Mouse (Mus musculus) activated CD4-positive, CD25-positive, alpha-beta regulatory T cell, adult 4 months (primary cell): ENCODE measurements around the gene Zg16. TPM values are rescaled to one million over a fixed set of nuclear protein-coding genes. Genes with fewer than 3 reads are reported as not detected.
"Not testable (repeated sequence)": the region's sequence is repeated elsewhere in the genome, so short reads cannot be mapped to it uniquely, and the experiment has no call there.

Experiments
- ATAC-seq: one replicate; pipeline ENCODE4 v1.8.0; 2017
- polyA plus RNA-seq, 2 experiments: library from polyadenylated mRNA; unstranded; fragments of 100-300 nt; shearing (Covaris generic); gene quantifications; one replicate each; pipeline ENCODE4 v1.2.1; 2017

The Zg16 gene
- polyA plus RNA-seq: not detected

DNA sequence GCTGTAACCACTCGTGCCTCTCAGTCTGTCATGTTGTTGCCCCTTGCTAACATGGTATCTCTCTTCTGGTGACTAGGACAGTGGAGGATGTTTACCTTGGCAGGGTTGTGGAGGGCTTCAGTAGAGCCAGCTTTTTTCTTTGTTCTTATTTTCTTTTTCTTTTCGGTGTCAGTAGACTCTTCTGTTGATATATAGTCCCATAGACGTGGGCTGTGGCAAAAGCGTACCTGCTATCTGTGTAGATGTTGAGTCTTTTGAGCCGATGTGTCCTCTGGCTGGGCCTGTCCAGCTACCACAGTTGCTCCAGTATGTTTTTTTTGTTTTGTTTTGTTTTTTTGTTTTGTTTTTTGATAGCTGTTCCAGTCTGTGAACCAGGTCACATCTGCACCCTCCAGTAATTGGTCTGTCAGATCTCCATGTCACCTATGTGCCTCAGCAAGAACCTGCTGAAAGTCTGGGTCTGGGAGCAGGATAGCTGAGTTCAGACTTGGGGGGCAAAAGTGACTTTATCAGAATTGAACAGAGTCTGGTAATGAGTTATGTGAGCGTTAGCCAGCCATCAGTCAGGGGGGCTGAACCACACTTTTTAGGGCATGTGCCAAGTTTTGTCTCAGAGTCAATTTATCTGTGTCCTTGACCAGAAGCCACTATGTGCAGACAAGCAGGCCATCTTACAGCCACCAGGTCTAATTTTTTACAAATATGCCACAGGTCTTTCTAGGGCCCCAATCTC lies at the start of gene Zg16:
Gene Zg16, minus strand, starts transcription at position 51 of the 733 bp plus-strand sequence.
- ATAC-seq: not testable (repeated sequence)

DNA sequence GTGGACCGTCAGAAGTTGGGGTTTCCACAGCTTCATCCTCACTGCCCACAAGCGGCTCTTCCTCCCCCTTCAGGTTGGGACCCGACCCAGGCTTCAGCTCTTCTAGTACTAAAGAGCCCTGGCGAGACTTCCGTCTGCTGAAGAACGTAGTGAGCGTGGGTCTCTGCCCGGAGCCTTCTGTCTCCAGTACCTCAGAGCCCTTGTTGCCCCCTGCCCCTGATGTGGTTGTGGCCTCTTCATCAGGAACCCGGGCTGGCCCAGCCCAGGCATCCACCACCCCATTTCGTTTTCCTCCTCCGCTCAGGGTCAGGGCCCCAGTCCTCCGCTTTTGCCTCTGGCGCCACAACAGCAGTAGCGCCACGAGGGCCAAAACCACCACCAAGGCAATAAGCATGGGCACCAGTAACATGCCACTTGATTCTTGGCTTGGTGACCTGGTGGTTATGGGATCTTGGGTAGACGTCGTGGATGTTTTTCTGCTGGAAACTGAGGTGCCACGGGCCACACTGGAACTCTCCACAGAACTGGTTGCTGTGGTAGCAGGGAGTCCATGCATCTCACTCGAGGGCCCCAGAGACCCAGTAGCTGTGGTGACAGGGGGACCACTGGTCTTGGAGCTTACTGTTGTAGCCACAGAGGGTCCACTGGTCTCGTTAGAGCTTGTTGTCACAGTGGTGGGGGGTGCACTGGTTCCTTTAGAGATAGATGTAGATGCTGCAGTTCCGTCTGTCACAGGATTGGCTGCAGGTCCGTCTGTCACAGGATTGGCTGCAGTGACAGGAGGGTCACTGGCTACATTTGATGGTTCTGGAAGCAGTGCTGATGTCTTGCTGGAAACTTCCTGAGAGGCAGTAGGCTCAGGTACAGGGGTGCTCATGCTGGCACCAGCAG lies 49.3 kb upstream of the Zg16 start:
- no peak for ATAC-seq

DNA sequence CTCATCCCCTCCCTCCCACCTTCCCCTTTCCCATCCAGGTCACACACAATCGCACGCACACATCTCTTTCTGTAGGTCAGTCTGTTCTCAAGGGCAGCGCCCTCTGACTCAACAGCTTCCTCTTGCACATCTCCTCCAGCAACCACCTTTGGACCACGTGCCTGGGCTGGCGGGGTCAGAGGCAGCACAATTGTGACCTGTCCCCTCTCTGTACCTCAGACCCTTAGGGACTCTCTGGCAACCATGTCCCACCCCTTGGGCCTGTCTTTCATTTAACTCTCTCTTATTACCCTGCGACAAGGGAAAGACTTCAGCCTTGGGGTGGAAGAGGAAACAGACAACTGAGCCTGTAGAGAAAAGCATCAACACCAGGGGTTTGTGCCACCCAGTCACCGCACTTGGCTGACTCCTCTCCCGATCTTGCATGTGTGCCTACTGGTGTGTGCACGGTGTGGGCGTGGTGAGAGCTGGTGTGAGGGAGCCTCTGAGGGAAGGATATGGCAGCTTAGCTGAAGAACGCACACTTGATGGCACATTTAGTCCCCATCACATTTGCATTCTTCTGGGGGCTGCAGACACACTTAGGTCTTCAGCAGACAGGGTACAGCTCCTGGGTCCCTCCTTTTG lies 47.8 kb upstream of the Zg16 start:
- peak; percentile 13 for ATAC-seq

DNA sequence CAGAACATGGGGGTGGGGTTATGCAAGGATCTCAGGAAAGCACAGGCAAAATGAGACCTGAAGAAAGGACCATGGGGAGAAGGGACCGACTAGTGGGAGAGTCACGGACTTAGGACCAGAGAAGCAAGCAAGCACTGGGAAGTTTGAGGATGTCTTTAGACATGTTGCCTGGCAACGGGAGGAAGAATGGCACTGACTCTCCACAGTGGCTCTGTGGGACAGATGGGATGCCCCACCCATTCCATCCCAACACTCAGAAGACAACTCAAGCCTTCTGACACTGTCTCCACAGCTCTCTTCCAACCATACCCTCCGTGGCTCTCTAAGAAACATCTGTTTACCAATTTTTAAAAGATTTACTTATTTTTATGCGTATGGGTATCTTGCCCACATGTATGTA lies 46.0 kb upstream of the Zg16 start:
- ATAC-seq: no peak

DNA sequence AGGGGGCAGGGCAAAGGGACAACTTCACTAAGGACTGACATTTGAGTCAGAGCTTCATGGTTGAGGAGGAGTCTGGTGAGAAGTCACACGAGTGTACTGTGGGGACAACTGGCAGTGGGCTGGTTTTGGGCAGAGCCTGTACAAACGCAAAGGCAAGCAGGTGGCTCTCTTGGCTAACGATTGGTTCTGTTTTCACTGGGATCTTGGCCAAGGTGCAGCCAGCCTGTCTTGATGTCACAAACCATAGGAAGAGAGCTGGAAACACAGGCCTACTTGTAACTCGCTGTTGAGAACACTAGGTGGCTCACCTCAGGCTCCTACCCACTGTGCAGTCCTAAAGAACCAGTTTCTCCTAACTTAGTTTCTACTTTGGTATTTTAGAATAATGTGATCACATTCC lies 42.5 kb upstream of the Zg16 start:
- ATAC-seq: peak; percentile 58

DNA sequence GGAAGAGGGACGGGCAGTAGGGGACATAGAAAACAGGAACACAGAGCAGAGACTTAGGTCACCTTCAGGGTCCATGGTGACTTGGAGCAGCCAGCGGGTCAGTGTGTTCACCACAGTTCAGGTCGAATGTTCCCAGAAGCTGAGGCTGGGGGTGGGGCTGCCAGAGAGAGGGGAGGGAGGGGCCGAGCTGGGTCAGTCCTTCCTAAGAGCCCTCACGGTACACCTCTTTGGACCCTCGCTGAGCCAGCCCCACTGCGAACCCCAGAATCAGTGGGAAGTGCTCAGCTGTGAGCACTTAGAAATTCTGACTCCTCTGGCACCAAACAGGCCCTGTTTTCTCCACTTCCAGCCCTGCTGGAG lies 34.8 kb upstream of the Zg16 start, which contains the start of gene Qprt:
Gene Qprt, minus strand, starts transcription at position 316 of the 360 bp plus-strand sequence.
- ATAC-seq: no peak

DNA sequence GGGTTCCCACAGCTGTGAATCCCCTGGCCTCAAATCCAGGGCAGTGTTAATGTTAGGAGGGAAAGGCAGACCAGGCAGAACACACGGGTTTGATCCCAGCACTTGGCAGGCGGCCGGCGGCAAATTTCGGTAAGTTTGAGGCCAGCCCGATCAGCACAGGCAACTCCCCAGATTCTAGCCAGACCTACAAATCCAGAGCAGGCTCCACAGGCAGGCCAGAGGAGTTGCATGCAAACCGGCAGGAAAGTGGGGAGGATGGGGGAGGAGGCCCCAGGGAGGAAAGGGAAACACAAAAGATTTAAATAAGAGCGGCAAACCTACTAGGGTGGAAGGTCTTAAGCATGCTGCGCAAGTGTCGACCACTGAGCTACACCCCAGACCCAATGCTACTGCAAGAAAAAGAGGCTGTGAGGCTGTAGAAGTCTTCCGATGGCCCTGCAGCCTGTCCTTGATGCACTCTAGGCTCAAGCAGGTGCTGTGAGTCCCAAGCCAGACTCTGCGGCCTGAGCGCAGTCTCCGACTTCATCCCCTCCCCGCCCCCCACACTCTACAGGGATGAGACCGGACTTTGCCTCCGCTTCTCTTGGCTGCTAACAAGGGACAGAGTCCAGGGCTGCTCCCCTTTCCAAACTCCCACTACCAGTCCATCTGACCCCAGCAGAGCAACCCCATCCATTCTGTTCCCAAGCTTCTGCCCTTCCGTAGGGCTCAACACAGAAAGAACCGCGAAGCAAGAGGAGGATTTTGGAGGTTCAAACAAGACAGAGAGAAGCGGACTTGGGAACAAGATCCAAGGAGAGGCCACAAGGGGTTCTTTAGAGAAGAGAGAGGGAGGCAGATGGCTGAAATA lies 34.2 kb upstream of the Zg16 start:
- ATAC-seq: no peak

DNA sequence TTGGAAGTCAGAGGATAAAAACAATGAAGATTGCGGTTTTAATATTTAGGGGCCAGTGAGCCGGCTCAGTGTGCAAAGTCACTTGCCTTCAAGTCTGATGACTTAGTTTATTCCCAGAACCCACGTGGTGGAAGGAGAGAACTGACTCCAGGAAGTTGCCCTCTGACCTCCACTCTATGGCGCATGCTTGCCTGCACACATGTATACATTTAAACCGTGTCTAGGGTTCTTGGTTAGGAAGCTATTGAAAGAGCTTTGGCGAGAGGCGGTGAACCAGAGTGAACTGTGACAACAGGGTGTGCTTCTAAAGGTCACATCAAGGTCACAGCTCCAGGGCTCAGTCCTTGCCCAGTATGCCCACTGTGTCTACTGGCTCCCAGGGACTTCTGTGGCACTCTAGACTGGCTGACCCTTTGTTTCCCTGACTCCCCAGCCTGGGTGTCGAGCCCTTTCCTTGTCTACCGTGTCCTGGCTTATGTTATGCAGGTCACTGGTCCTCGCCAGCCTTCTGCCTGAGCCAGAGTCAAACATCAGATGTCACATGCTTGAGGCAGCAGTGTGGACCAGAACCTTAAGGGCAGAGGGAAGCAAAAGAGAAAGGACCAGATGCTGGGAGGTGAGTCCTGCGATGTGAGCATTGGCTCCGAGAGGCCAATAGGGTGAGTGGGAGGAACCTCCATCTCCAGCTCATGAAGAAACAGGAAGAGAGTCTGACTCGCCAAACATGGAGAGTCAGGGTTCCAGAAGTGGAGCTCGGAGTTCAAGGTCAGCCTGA lies 31.7 kb upstream of the Zg16 start:
- no peak for ATAC-seq

DNA sequence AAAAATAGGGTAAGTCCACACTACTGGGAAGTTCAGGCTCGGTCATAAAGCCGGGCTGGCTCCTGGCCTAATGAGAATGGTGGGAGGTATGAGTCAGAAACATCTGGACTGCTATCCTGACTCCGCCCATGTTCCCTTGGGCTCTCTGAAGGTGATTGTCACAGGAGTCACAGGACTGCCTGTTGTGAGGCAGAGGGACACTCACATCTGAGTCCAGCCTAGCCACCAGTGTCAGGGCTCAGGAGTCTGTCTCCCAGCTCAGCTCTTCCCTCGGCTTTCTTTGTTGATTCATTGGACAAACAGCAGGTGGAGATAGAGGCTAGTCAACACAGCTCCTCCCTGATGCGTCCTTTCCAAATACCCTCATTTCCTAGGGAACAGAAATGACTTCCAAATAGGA lies 30.8 kb upstream of the Zg16 start:
- no peak for ATAC-seq

DNA sequence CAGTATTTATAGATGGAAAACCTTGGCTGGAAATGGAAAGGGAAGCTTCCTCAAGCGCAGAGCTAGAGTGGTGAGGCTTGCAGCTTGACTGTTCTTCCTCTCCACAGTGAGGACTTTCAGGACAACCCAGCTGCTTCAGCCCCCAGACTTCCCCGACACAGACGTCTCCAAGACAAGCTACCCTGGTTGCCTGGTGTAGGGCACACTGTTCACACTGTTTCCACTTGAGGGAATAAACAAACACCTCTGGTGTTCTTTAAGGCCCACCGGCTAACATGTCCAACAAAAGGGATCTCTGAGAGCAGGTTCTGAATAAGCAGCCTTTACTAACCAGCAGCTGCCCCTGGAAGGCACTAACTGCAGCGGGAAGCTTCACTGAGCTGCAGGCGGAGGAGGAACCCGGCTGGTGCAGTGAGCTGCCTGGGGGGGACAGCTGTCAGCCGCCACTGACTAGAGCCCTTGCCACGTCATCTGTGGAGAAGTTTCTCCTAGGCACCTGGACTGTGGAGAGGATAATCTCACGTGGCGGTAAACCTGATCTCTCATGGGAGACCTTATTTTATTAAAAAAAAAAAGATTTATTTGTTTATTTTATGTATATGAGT lies 29.3 kb upstream of the Zg16 start:
- ATAC-seq: no peak

DNA sequence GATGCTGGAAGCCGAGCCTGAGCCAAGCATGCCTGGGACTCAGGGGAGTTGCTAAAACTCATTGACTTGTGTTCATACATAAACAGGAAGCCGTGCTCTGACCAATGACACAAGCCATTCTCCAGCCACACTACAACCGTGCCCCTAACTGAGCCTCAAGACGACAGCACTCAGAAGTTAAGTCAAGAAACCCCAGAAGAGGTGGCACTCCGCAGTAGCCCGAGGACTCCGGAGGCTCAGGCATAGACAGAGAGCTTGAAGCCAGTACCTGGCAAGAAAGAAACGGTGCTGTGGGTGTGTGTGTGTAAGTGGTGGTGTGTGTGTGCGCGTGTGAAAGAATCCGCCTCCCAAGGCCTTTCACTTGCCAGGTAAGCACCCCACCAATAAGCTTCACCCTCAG lies 27.8 kb upstream of the Zg16 start:
- ATAC-seq: no peak

DNA sequence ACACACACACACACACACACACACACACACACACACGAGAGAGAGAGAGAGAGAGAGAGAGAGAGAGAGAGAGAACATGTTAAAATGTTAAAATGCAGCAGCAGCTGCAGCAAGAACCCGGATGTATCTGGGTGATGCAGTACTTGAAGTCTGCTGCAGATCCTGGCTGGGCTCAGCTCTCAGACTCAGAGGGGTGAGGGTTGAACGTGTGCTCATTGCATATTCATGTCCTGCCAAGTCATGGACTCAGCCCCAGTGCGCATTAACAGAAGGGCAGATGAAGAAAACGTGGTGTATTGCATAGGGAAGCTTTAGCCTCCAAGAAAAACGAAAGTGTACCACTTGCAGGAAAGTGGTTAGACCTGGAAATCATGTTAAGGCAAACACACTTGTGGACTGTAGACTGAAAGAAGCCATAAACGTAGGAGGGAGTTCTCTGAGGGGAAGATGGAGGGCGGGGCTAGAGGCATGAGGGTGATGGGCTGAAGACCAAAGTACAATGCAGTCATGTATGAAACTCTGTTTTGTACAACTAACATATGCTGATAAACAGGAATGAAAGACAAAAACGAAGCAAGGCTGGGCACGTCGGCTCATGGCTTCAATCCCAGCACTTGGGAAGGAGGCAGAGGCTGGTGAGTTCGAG lies 26.6 kb upstream of the Zg16 start:
- ATAC-seq: peak; percentile 49

DNA sequence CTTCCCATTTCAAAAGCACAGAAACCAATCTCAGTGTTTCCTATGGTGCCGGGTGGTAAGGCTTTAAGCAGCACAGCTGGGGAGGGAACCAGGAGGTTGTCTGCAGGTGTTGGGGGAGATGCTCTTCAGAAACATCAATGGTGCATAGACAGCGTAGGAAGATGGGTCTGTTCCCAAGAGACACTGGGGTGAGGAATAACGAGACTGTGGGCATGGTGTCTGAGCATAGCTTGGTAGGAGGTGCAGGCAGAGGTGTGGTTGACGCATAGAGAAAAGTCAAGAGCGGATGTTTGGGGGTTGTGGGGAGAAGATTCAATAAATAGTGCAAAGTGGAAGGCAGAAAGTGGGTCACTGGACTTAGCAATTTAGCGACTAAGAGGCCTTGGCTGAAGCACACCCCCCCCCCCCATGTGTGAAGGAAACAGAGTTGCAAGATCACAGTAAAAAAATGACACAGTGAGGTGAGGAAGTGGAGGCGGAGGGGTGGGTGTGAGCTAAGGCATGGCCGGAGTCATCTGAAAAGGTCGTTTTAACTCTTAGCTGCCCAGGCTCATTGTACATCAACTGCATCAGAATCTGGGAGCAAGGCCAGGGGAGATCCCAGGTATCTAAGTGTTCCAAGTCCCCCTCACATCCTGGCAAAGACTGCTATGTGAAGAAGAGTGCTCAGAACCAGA lies 25.9 kb upstream of the Zg16 start:
- ATAC-seq: peak; percentile 71

DNA sequence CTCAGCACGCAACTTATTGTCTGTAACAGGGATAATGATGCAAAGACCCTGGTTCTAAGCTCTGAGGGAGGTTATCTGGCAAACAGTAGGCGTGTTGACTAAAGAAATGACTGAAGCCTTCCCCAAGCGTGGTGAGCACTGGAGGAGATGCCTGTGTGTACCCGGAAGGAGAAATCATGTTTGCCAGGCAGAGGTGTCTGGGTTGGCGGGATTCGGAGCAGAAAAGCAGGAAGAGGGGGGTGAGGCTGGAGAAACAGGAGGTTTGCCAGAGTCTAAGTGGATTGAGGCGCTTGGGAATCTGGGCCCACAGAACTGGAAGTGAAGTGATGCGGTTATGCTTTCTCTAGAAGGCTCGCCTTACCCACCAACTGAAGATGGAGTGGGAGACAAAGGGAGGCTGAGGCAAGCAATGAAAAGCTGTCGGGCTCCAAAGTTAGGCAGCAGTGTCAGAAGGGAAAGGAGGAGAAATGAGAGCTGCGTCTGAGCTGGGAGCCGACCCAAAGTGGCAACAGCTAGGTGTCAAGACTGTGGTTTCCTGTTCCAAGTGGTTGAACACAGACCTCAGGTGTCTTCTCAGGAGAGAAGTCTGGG lies 25.2 kb upstream of the Zg16 start:
- ATAC-seq: peak; percentile 23

DNA sequence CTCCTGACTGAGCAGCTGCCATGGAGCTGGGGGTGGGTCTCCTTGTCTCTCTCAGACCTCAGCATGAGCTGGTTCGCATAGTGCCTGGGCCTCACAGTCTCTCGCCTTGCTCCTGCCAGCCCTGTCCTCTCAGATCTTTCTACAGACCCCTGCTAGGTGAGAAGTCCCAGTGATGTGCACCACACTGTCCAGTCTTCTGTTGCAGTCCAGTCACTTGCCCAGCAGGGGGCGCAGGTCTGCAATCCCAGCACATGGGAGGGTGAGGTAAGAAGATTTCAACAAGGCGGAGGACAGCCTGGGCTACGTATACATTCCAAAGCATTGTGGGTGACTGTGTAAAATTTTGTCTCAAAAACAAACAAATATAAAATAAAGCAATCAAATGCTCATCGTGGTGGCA lies 24.3 kb upstream of the Zg16 start:
- ATAC-seq: no peak

DNA sequence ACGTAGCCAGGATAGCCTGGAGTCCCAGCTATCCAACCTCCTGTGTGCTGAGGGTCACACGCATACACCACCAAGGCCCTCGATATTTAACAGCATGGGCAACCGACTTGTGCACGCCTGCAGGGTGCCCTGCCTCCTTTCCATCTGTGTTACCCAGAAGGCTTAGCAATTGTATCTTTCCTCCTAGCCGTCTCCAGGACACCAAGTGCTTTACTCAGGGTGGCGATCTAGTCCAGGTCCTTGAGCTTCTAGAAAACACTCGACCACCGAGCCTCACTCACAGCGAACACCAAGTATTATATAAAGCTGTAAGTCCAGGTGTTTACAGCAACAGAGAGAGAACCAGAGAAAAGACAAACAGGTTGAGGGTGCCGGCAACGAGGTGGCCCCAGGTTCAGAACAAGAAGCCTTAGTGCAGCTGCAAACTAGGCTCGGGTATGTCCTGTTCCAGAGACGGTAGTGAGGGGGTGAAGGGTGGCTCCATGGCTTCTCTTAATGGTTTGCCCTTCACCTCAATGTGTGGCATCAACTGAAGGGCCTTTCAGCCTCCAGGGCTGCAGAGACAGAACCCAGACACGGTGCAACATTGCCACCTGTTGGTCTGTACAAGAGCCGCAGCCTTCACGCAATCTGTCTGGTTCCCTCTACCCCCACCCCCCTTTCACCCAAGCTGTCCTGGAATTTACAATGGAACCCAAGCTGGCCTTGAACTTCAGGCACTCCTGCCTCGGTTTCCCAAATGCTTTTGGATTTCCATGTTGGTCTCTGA lies 23.3 kb upstream of the Zg16 start:
- ATAC-seq: peak; percentile 23

DNA sequence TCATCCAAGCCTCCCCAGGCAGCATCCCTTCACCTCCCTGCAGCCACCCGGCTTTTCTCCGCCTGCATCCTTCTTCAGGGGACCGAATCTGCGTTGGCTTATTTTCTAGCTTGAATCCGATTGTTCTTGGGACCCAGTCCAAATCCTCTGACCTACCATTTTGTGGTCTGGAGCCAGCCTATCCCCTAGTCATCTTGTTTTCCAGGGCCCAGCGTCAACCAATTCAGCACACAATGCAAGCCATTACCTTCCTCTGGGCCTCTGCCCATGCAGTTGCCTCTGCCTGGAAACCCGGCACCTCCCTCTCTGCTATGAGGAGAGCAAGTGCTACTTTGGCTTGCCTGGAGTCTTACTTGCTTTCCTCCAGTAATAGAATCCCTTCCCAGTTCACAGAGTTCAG lies 18.4 kb upstream of the Zg16 start:
- ATAC-seq: no peak

DNA sequence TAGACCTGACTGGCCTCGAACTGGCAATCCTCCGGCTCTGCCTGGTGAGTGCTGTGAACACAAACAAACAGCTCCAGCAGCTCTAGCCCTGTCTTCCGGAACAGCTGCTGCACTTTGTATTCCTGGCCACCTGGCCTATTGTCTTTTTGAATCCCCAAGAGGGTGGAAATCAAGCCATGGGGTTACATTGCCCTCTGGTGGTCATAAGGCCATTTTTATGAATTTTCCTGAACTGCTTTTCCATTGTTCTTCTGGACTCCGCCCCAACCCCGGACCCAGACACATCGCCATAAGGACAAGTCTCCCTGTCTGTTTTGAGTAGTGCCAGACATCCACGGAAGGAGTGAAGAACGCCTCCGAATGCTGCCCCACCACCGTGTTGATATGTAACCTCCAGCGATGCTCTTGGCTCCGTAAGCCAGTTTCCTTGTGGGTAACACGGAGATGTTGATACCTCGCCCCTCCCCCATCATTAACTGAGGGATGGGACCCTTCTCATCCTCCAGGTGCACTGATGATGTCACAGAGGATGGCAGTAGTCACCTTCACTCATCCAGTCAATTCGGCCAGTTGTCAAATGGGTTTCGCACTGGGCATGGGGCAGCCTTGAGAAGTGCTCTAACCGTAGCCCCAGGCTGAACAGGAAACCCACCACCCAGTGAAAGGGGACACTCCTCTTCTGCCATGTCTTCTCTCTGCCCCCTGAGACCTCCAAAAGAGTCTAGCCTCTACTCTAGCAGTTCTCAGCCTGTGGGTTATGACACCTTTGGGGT lies 17.6 kb upstream of the Zg16 start:
- ATAC-seq: peak; percentile 80
